Mouse (Mus musculus) limb, embryonic 13.5 days (tissue): ENCODE data around the gene Trim65. TPM values are rescaled to one million over a fixed set of nuclear protein-coding genes. Genes with fewer than 3 reads are reported as not detected.

ENCODE experiments used
- polyA plus RNA-seq: library from polyadenylated mRNA; unstranded; fragments of >200 nt; fragmentation: Nextera tagmentation; extraction: Ambion mirVana; gene quantifications from 2 replicates; pipeline ENCODE4 v1.2.1, GENCODE M21; 2015

Trim65 gene
- polyA plus RNA-seq, 1 experiment from 2014 or later = 3.2 TPM

Other genes starting within 250 kb of the Trim65 start
- 6.7 and 8.6 TPM in 2 replicates for gene Smim5, start 231.2 kb downstream of the Trim65 start, polyA plus RNA-seq
- 1.4 TPM in 2 replicates for gene Smim6, start 219.1 kb downstream of the Trim65 start, polyA plus RNA-seq
- 44.2 and 52.1 TPM in 2 replicates for gene Sap30bp, start 197.8 kb downstream of the Trim65 start, polyA plus RNA-seq
- gene Recql5, start 197.7 kb downstream of the Trim65 start, polyA plus RNA-seq = 22.3 and 23.7 TPM in 2 replicates
- gene Itgb4, start 156.4 kb downstream of the Trim65 start, polyA plus RNA-seq = 5.2 and 6.3 TPM in 2 replicates
- gene Galk1, start 118.4 kb downstream of the Trim65 start, polyA plus RNA-seq = 207 and 211 TPM in 2 replicates
- 2,219 and 2,483 TPM in 2 replicates for gene H3f3b, start 103.2 kb downstream of the Trim65 start, polyA plus RNA-seq
- 39.4 and 44.8 TPM in 2 replicates for gene Unk, start 100.8 kb downstream of the Trim65 start, polyA plus RNA-seq
- gene Unc13d, start 53.2 kb downstream of the Trim65 start, polyA plus RNA-seq = 2.1 and 2.4 TPM in 2 replicates
- gene Wbp2, start 44.1 kb downstream of the Trim65 start, polyA plus RNA-seq = 43.1 and 47.9 TPM in 2 replicates
- gene Trim47, start 3.9 kb downstream of the Trim65 start, polyA plus RNA-seq = 15.7 and 15.9 TPM in 2 replicates
- 86.0 and 86.3 TPM in 2 replicates for gene Mrpl38, start 7.7 kb upstream of the Trim65 start, polyA plus RNA-seq
- 48.6 and 48.9 TPM in 2 replicates for gene Fbf1, start 37.0 kb upstream of the Trim65 start, polyA plus RNA-seq
- 63.3 and 72.1 TPM in 2 replicates for gene Ten1, start 67.7 kb upstream of the Trim65 start, polyA plus RNA-seq
- gene Acox1, start 67.9 kb upstream of the Trim65 start, polyA plus RNA-seq = 22.0 and 23.5 TPM in 2 replicates
- gene Evpl, start 106.9 kb upstream of the Trim65 start, polyA plus RNA-seq = 3.3 and 4.0 TPM in 2 replicates
- 109 and 110 TPM in 2 replicates for gene Srp68, start 143.1 kb upstream of the Trim65 start, polyA plus RNA-seq
- 0.18 and 0.27 TPM in 2 replicates for gene Galr2, start 149.8 kb upstream of the Trim65 start, polyA plus RNA-seq
- gene Exoc7, start 176.1 kb upstream of the Trim65 start, polyA plus RNA-seq = 76.5 and 80.2 TPM in 2 replicates
- 0.25 and 0.37 TPM in 2 replicates for gene Foxj1, start 204.3 kb upstream of the Trim65 start, polyA plus RNA-seq